Mouse (Mus musculus): Measurements from ENCODE around the gene Apoc4. TPM values are rescaled to one million over a fixed set of nuclear protein-coding genes. Genes with fewer than 3 reads are reported as not detected.

Gene Apoc4
- total RNA-seq, 2 experiments from 2014 or later, result not detected

GRCm38 (mm10) chr7:19686521-19686920 lies 5.2 kb upstream of the Apoc4 start:
- intact Hi-C loops (cut with DNase I), result no loop called here
- DNase-seq (ENCODE audit: low spot score), result no peak

- intact Hi-C loops (cut with DNase I), result no loop called here
- DNase-seq (ENCODE audit: low spot score), result no peak
Measured at GRCm38 (mm10) chr7:19685374-19685773, 4.1 kb upstream of the Apoc4 start.

- intact Hi-C loops (cut with DNase I), result no loop called here
- DNase-seq (ENCODE audit: low spot score), result no peak
Measured at GRCm38 (mm10) chr7:19683771-19684201, 2.5 kb upstream of the Apoc4 start.

- DNase-seq (ENCODE audit: low spot score), result no peak
- intact Hi-C loops (cut with DNase I), result no loop called here
Measured at GRCm38 (mm10) chr7:19682979-19683378, 1.7 kb upstream of the Apoc4 start.

- no peak for DNase-seq (ENCODE audit: low spot score)
- intact Hi-C loops (cut with DNase I), result no loop called here
Measured at GRCm38 (mm10) chr7:19680702-19681101, 577 bp downstream of the Apoc4 start.

- no peak for DNase-seq (ENCODE audit: low spot score)
- intact Hi-C loops (cut with DNase I), result no loop called here
Measured at GRCm38 (mm10) chr7:19678901-19679300, 2.4 kb downstream of the Apoc4 start.

- no peak for DNase-seq (ENCODE audit: low spot score)
- intact Hi-C loops (cut with DNase I), result no loop called here
Measured at GRCm38 (mm10) chr7:19677872-19678271, 3.4 kb downstream of the Apoc4 start, which contains the start of gene Apoc2. Gene Apoc2 (minus strand): TSS chr7:19677941.

GRCm38 (mm10) chr7:19676662-19677061 lies 4.6 kb downstream of the Apoc4 start:
- intact Hi-C loops (cut with DNase I), result no loop called here
- no peak for DNase-seq (ENCODE audit: low spot score)

GRCm38 (mm10) chr7:19675824-19676223 lies 5.5 kb downstream of the Apoc4 start:
- intact Hi-C loops (cut with DNase I), result no loop called here
- DNase-seq (ENCODE audit: low spot score), result no peak

GRCm38 (mm10) chr7:19673083-19673699 lies 8.1 kb downstream of the Apoc4 start:
- no peak for DNase-seq (ENCODE audit: low spot score)
- intact Hi-C loops (cut with DNase I), result no loop called here

- intact Hi-C loops (cut with DNase I), result no loop called here
- DNase-seq (ENCODE audit: low spot score), result no peak
Measured at GRCm38 (mm10) chr7:19671511-19671910, 9.8 kb downstream of the Apoc4 start.

GRCm38 (mm10) chr7:19668947-19669721 lies 12.1 kb downstream of the Apoc4 start:
- intact Hi-C loops (cut with DNase I), result loop anchor here (2.0 kb wide), 1 partner anchor 44 kb away; no protein-coding TSS in a partner anchor
- DNase-seq (ENCODE audit: low spot score), result peak; percentile 79

GRCm38 (mm10) chr7:19667434-19667833 lies 13.8 kb downstream of the Apoc4 start:
- intact Hi-C loops (cut with DNase I), result loop anchor here (2.0 kb wide), 1 partner anchor 125 kb away; no protein-coding TSS in a partner anchor
- DNase-seq (ENCODE audit: low spot score), result no peak

- intact Hi-C loops (cut with DNase I), result loop anchor here (2.0 kb wide), 1 partner anchor 126 kb away; no protein-coding TSS in a partner anchor
- no peak for DNase-seq (ENCODE audit: low spot score)
Measured at GRCm38 (mm10) chr7:19666750-19667149, 14.5 kb downstream of the Apoc4 start.

- peak; percentile 91 for DNase-seq (ENCODE audit: low spot score)
- intact Hi-C loops (cut with DNase I), result no loop called here
Measured at GRCm38 (mm10) chr7:19664955-19665841, 16.1 kb downstream of the Apoc4 start, which contains the start of gene Clptm1. Gene Clptm1 (minus strand): TSS chr7:19665033.

GRCm38 (mm10) chr7:19664455-19664954 lies 16.8 kb downstream of the Apoc4 start:
- intact Hi-C loops (cut with DNase I), result no loop called here
- DNase-seq (ENCODE audit: low spot score), result no peak

- no peak for DNase-seq (ENCODE audit: low spot score)
- intact Hi-C loops (cut with DNase I), result no loop called here
Measured at GRCm38 (mm10) chr7:19663940-19664339, 17.3 kb downstream of the Apoc4 start.

GRCm38 (mm10) chr7:19652614-19653013 lies 28.7 kb downstream of the Apoc4 start:
- no peak for DNase-seq (ENCODE audit: low spot score)
- intact Hi-C loops (cut with DNase I), result no loop called here

- DNase-seq (ENCODE audit: low spot score), result no peak
- intact Hi-C loops (cut with DNase I), result no loop called here
Measured at GRCm38 (mm10) chr7:19651063-19651786, 30.1 kb downstream of the Apoc4 start.

Data from heart, postnatal 25 days (tissue).